Mouse (Mus musculus) embryonic fibroblast, embryonic 13.5 days (primary cell): ENCODE results near the gene Pglyrp1.

Experiments used
- CTCF ChIP-seq: IDR thresholded peaks from 2 replicates; pipeline ENCODE4 v1.5.1; 2011; ENCODE audit warnings: mild to moderate bottlenecking, control low read depth, low read length, moderate library complexity, borderline replicate concordance; ENCODE audit not compliant: insufficient read depth
- POLR2A ChIP-seq: IDR thresholded peaks from 2 replicates; pipeline ENCODE4 v1.6.1; 2011; ENCODE audit warnings: low read depth, mild to moderate bottlenecking, control low read depth, low read length, moderate library complexity

DNA sequence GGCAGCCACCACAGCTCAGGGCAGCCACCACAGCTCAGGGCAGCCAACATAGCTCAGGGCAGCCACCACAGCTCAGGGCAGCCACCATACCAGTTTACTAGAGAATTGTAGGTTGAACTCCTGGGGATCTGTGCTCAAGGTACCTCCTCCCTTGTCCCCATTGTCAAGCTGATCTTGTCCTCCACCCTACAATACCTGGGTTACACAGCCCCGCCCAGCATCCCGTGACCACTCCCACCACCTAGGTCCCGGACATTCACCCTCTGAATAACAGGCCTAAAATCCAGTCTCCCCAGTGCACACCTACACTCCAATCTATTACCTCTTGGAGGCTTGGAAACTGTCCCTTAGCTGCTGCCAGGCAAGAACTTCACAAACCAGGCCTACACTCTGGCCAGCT is 33.8 kb downstream of the Pglyrp1 start:
- TF ChIP-seq POLR2A (no peak), CTCF (no peak)
